Mouse (Mus musculus): ENCODE data around the gene Vmn1r94.
"Not testable (repeated sequence)": the region's sequence is repeated elsewhere in the genome, so short reads cannot be mapped to it uniquely, and the experiment has no call there.

Vmn1r94 gene

DNA sequence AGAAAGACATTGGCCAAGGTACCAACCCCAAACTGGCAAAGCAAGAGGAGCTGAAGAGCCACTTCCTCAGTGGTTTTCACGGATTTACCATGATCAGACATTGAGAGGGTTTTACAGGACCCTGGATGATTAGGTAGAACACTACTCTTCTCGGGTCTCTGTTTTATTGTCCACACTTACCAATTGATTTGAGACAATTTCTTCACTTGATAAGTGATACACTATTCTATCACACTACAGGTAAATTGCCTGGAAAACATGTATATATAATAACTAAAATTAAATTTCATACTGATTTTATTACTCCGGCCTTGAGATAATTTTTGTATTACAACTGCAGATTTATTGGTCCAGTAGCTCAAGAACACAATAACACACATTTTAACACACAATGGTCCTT lies at the start of gene Vmn1r94:
Vmn1r94 (minus strand) TSS at position 101 of the 400 bp plus-strand sequence.
- DNase-seq: not testable (repeated sequence)

DNA sequence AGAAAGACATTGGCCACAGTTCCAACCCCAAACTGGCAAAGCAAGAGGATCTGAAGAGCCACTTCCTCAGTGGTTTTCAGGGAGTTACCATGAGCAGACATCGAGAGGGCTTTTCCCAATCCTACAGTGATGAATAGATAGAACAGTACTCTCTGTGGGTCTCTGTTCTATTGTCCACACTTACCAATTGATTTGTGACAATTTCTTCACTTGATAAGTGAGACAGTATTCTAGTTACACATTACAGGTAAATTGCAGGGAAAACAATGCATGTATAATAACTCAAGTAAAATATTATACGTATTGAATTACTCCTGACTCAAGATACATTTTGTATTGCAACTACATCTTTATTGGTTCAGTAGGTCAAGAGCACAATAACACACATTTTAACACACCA lies 37.3 kb upstream of the Vmn1r94 start, which contains the start of gene Gm6164:
Gm6164 (minus strand) TSS at position 101 of the 400 bp plus-strand sequence.
- DNase-seq: not testable (repeated sequence)

DNA sequence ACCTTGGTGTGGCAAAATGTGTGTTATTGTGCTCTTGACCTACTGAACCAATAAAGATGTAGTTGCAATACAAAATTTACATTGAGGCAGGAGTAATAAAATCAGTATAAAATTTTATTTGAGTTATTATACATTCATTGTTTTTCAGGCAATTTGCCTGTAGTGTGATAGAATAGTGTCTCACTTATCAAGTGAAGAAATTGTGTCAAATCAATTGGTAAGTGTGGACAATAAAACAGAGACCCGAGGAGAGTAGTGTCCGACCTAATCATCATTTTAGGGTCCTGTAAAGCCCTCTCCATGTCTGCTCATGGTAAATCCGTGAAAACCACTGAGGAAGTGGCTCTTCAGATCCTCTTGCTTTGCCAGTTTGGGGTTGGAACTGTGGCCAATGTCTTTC lies 25.2 kb upstream of the Vmn1r94 start, which contains the start of gene Vmn1r95:
Vmn1r95 (plus strand) TSS at position 301 of the 400 bp plus-strand sequence.
- DNase-seq: not testable (repeated sequence)

DNA sequence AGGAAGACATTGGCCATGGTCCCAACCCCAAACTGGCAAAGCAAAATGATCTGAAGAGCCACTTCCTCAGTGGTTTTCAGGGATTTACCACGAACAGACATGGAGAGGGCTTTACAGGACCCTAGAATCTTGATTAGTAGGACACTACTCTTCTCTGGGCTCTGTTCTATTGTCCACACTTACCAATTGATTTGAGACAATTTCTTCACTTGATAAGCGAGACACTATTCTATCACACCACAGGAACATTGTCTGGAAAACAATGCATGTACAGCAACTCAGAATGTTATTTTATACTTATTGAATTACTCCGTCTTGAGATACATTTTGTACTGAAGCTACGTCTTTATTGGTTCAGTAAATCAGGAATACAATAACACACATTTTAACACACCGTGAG lies 29.2 kb downstream of the Vmn1r94 start, which contains the start of gene Vmn1r93:
Vmn1r93 (minus strand) TSS at position 101 of the 400 bp plus-strand sequence.
- not testable (repeated sequence) for DNase-seq

DNA sequence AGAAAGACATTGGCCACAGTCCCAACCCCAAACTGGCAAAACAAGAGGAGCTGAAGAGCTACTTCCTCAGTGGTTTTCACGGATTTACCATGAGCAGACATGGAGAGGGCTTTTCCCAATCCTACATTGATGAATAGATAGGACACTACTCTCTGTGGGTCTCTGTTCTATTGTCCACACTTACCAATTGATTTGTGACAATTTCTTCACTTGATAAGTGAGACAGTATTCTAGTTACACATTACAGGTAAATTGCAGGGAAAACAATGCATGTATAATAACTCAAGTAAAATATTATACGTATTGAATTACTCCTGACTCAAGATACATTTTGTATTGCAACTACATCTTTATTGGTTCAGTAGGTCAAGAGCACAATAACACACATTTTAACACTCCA lies 45.7 kb downstream of the Vmn1r94 start, which contains the start of gene Gm16442:
Gm16442 (minus strand) TSS at position 101 of the 400 bp plus-strand sequence.
- not testable (repeated sequence) for DNase-seq

All from thymus, postnatal 14 days (tissue).